Mouse (Mus musculus): Measurements from ENCODE around the gene Sec31b. TPM values are rescaled to one million over a fixed set of nuclear protein-coding genes. Genes with fewer than 3 reads are reported as not detected.

Gene Sec31b
- total and polyA plus RNA-seq, 3 experiments: 0.12 to 1.2 TPM; not detected in 1

- Histone ChIP-seq H3K79me2 (ENCODE audit: control insufficient read depth, insufficient read depth, low read length, poor library complexity) (no peaks in the 10 kb centered on the region), H3K9me3 (replicated peaks; ENCODE audit: insufficient read depth, low read length) (no peaks in the 10 kb centered on the region), H3K27me3 (ENCODE audit: control insufficient read depth in 1 of 2, insufficient read depth in 2 of 2, low read length in 2 of 2) (peaks cover 14 to 17% of the 10 kb centered on the region in 2 experiments), H3K4me1 (ENCODE audit: control insufficient read depth in 1 of 2, insufficient read depth in 2 of 2, low read length in 2 of 2) (peaks cover 0 to 4% of the 10 kb centered on the region in 2 experiments; a peak in 1 of 4 replicates), H3K27ac (ENCODE audit: control insufficient read depth, low read depth, low read length) (no peak overlapping the region), H3K36me3 (ENCODE audit: control insufficient read depth in 1 of 2, insufficient read depth in 2 of 2, low read length in 2 of 2) (no peaks in the 10 kb centered on the region; a peak in 1 of 4 replicates), H3K4me3 (ENCODE audit: control insufficient read depth in 1 of 2, insufficient read depth in 1 of 2, low read depth in 2 of 2, low read length in 2 of 2) (no peak overlapping the region), H3K9ac (ENCODE audit: control insufficient read depth, low read depth, low read length, poor library complexity, severe bottlenecking) (no peak overlapping the region)
- peak; percentile 83 for DNase-seq (ENCODE audit: low read depth, low spot score)
- peak in 1 of 2 experiments; percentile 26; a peak in 1 of 4 replicates for TF ChIP-seq EP300 (IDR thresholded peaks at IDR 0.05; ENCODE audit: low read depth in 1 of 2, low read length in 2 of 2)
- no peak for TF ChIP-seq RCOR1 (IDR thresholded peaks at IDR 0.05; ENCODE audit: low read depth, low read length)
- no peak for TF ChIP-seq BHLHE40 (IDR thresholded peaks at IDR 0.05; ENCODE audit: borderline replicate concordance, low read depth, low read length)
- no peak for TF ChIP-seq POLR2AphosphoS5 (IDR thresholded peaks at IDR 0.05; ENCODE audit: borderline replicate concordance, low read depth, low read length)
- TF ChIP-seq E2F4 (IDR thresholded peaks at IDR 0.05; ENCODE audit: borderline replicate concordance, low read depth, low read length): no peak
- no peak for TF ChIP-seq MEF2A (IDR thresholded peaks at IDR 0.05; ENCODE audit: extremely low read depth, insufficient replicate concordance, low read depth, low read length, poor library complexity, severe bottlenecking)
- no peak for TF ChIP-seq ZC3H11A (IDR thresholded peaks at IDR 0.05; ENCODE audit: low read depth, low read length)
- TF ChIP-seq GATA1 (IDR thresholded peaks at IDR 0.05; ENCODE audit: low read depth, low read length): no peak
These were observed 49.2 kb downstream of the Sec31b start for GRCm38 (mm10) chr19:44496511-44496910.

DNA sequence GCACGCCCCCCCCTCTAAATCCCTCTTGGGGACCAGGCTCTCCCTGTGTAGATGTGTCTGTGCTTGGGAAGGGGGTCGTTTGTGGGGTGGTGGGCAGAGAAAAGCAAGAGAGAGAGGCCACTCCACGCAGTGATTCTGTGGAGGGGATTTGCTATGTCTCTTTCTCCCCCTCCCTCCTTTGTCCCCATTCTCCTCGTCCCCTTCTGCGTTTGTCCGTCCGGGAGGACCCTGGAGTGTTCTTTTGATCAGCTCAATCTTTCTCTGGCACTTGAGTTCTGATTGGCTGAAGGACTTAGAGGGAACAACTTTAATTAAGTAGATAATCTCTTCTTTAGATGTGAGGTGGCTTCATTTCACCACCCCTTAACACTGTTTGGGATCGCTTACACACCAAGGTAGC lies 52.5 kb downstream of the Sec31b start, which contains the start of gene Wnt8b:
Wnt8b (plus strand) TSS at position 345 of the 400 bp plus-strand sequence.
- TF ChIP-seq BHLHE40 (IDR thresholded peaks at IDR 0.05; ENCODE audit: borderline replicate concordance, low read depth, low read length): no peak
- no peak for TF ChIP-seq ZC3H11A (IDR thresholded peaks at IDR 0.05; ENCODE audit: low read depth, low read length)
- TF ChIP-seq MXI1 (IDR thresholded peaks at IDR 0.05; ENCODE audit: low read depth, low read length): no peak
- TF ChIP-seq GABPA (IDR thresholded peaks at IDR 0.05; ENCODE audit: low read depth, low read length): no peak
- TF ChIP-seq CTCF (IDR thresholded peaks at IDR 0.05 in 2 of 3, conservative IDR thresholded peaks at IDR 0.05 in 1 of 3; ENCODE audit: control insufficient read depth in 1 of 3, insufficient read depth in 1 of 3, low read depth in 2 of 3, low read length in 3 of 3, poor library complexity in 1 of 3, severe bottlenecking in 1 of 3): no peak
- no peak for TF ChIP-seq E2F4 (IDR thresholded peaks at IDR 0.05; ENCODE audit: borderline replicate concordance, low read depth, low read length)
- TF ChIP-seq MAX (IDR thresholded peaks at IDR 0.05; ENCODE audit: low read length): no peak
- TF ChIP-seq JUND (IDR thresholded peaks at IDR 0.05; ENCODE audit: low read depth, low read length): no peak
- TF ChIP-seq UBTF (IDR thresholded peaks at IDR 0.05; ENCODE audit: borderline replicate concordance, insufficient read depth, low read depth, low read length): no peak
- no peak for TF ChIP-seq NRF1 (IDR thresholded peaks at IDR 0.05; ENCODE audit: insufficient read depth, low read depth, low read length, poor library complexity, severe bottlenecking)
- no peak for TF ChIP-seq EP300 (IDR thresholded peaks at IDR 0.05; ENCODE audit: low read depth in 1 of 2, low read length in 2 of 2)
- no peak for TF ChIP-seq TCF12 (IDR thresholded peaks at IDR 0.05; ENCODE audit: low read depth, low read length)
- TF ChIP-seq ELF1 (IDR thresholded peaks at IDR 0.05; ENCODE audit: low read depth, low read length): no peak
- no peak for TF ChIP-seq ZKSCAN1 (IDR thresholded peaks at IDR 0.05; ENCODE audit: low read depth, low read length)
- no peak for TF ChIP-seq KAT2A (conservative IDR thresholded peaks at IDR 0.05; ENCODE audit: low read depth, low read length)
- no peak for TF ChIP-seq ZMIZ1 (IDR thresholded peaks at IDR 0.05; ENCODE audit: low read depth, low read length)
- no peak for TF ChIP-seq MYC (IDR thresholded peaks at IDR 0.05; ENCODE audit: low read depth, low read length)
- TF ChIP-seq POLR2AphosphoS2 (IDR thresholded peaks at IDR 0.05; ENCODE audit: low read length): no peak
- TF ChIP-seq RCOR1 (IDR thresholded peaks at IDR 0.05; ENCODE audit: low read depth, low read length): no peak
- no peak for TF ChIP-seq CHD1 (IDR thresholded peaks at IDR 0.05; ENCODE audit: low read depth, low read length)

More for the DNA sequence above, 52.5 kb downstream of the Sec31b start, which contains the start of gene Wnt8b:
- DNase-seq (ENCODE audit: low read depth, low spot score): no peak
- Histone ChIP-seq H3K9me3 (replicated peaks; ENCODE audit: insufficient read depth, low read length) (no peaks in the 10 kb centered on the region), H3K79me2 (ENCODE audit: control insufficient read depth, insufficient read depth, low read length, poor library complexity) (no peaks in the 10 kb centered on the region), H3K4me1 (ENCODE audit: control insufficient read depth in 1 of 2, insufficient read depth in 2 of 2, low read length in 2 of 2) (peaks cover 0 to 4% of the 10 kb centered on the region in 2 experiments; a peak in 1 of 4 replicates), H3K36me3 (ENCODE audit: control insufficient read depth in 1 of 2, insufficient read depth in 2 of 2, low read length in 2 of 2) (no peaks in the 10 kb centered on the region; a peak in 1 of 4 replicates), H3K9ac (ENCODE audit: control insufficient read depth, low read depth, low read length, poor library complexity, severe bottlenecking) (no peak within 1 kb of the TSS), H3K4me3 (ENCODE audit: control insufficient read depth in 1 of 2, insufficient read depth in 1 of 2, low read depth in 2 of 2, low read length in 2 of 2) (no peak within 1 kb of the TSS), H3K27me3 (ENCODE audit: control insufficient read depth in 1 of 2, insufficient read depth in 2 of 2, low read length in 2 of 2) (peaks cover 5 to 6% of the 10 kb centered on the region in 2 experiments), H3K27ac (ENCODE audit: control insufficient read depth, low read depth, low read length) (no peak within 1 kb of the TSS)

All from MEL (cell line).